Comparison of ENCODE assay signal across 15 mouse cellular contexts in genomic region chr6:16765354-16765753, GRCm38 (mm10).
"Had no signal": no experiment of that assay in that cellular context is flagged by ENCODE, and none has a peak within 500 bp of the region (broad histone marks: within the 10 kb centered on the region; RNA-seq: fewer than 3 reads in every experiment).

No protein-coding gene starts in this region.

- H3K4me1 ChIP-seq: limb, embryonic 15.5 days; liver, embryonic 12.5 days; midbrain, embryonic 15.5 days; neural tube, embryonic 12.5 days; stomach, embryonic 15.5 days had no signal

- H3K4me3 ChIP-seq: limb, embryonic 15.5 days; liver, embryonic 12.5 days; midbrain, embryonic 15.5 days; neural tube, embryonic 12.5 days; stomach, embryonic 15.5 days had no signal

- DNase-seq: kidney, adult 8-10 months; kidney, postnatal 25 days; layer of hippocampus, adult 9-11 months; layer of hippocampus, postnatal 36 days; left cerebral cortex, postnatal 4 days; lung, postnatal 4 days; spleen, adult 18-20 months; thymus, postnatal 4 days had no signal

- H3K27ac ChIP-seq: limb, embryonic 15.5 days; liver, embryonic 12.5 days; midbrain, embryonic 15.5 days; neural tube, embryonic 12.5 days; stomach, embryonic 15.5 days had no signal

- H3K9me3 ChIP-seq: limb, embryonic 15.5 days; liver, embryonic 12.5 days; midbrain, embryonic 15.5 days; neural tube, embryonic 12.5 days; stomach, embryonic 15.5 days had no signal

- H3K27me3 ChIP-seq: limb, embryonic 15.5 days; liver, embryonic 12.5 days; midbrain, embryonic 15.5 days; neural tube, embryonic 12.5 days; stomach, embryonic 15.5 days had no signal

- H3K9ac ChIP-seq: limb, embryonic 15.5 days; liver, embryonic 12.5 days; midbrain, embryonic 15.5 days; neural tube, embryonic 12.5 days; stomach, embryonic 15.5 days had no signal

- H3K4me2 ChIP-seq: limb, embryonic 15.5 days; liver, embryonic 12.5 days; midbrain, embryonic 11.5 days; midbrain, embryonic 15.5 days; neural tube, embryonic 12.5 days; stomach, embryonic 15.5 days had no signal

- H3K36me3 ChIP-seq: limb, embryonic 15.5 days; liver, embryonic 12.5 days; midbrain, embryonic 15.5 days; neural tube, embryonic 12.5 days; stomach, embryonic 15.5 days had no signal

- ATAC-seq: liver, embryonic 12.5 days; lung, postnatal 0 days; midbrain, embryonic 15.5 days had no signal
